Mouse (Mus musculus) heart, postnatal 0 days (tissue): ENCODE measurements around the gene Macf1.

Experiments used
- CTCF ChIP-seq: IDR thresholded peaks from 2 replicates; pipeline ENCODE4 v1.5.1; 2016; ENCODE audit warnings: antibody characterized with exemption, control low read depth, low read depth
- EP300 ChIP-seq: IDR thresholded peaks from 2 replicates; pipeline ENCODE4 v1.6.1; 2016; ENCODE audit warnings: antibody characterized with exemption, low read depth

- TF ChIP-seq CTCF, result no peak
- TF ChIP-seq EP300, result no peak
Observed at GRCm38 (mm10) chr4:123425672-123426272, 258.4 kb downstream of the Macf1 start.
